Mouse (Mus musculus) lung, embryonic 16.5 days (tissue): ENCODE measurements around the gene Smad9. TPM values are rescaled to one million over a fixed set of nuclear protein-coding genes. Genes with fewer than 3 reads are reported as not detected.
"Not testable (repeated sequence)": the region's sequence is repeated elsewhere in the genome, so short reads cannot be mapped to it uniquely, and the experiment has no call there.

Source experiments
- ATAC-seq: fragments of 200-750 bp; cut with Nextera tagmentation; 2 replicates; pipeline ENCODE4 v1.8.0; 2017; ENCODE audit warnings: low read depth, mild to moderate bottlenecking, moderate library complexity
- H3K27ac ChIP-seq: fragments of 300-500 bp; sonication (generic); 2 replicates; pipeline ENCODE4 v1.5.1; 2014; ENCODE audit warnings: mild to moderate bottlenecking, control low read depth, low read length
- H3K27me3 ChIP-seq: fragments of 300-500 bp; sonication (generic); 2 replicates; pipeline ENCODE4 v1.6.1; 2014; ENCODE audit warnings: low read depth, low read length, mixed read lengths; ENCODE audit not compliant: control insufficient read depth, insufficient read depth
- H3K36me3 ChIP-seq: fragments of 300-500 bp; sonication (generic); 2 replicates; pipeline ENCODE4 v1.6.1; 2014; ENCODE audit warnings: low read length; ENCODE audit not compliant: control insufficient read depth, insufficient read depth
- H3K4me1 ChIP-seq: fragments of 300-500 bp; sonication (generic); replicated peaks from 2 replicates; pipeline ENCODE4 v1.6.1; 2014; ENCODE audit warnings: low read length, mixed read lengths; ENCODE audit not compliant: control insufficient read depth, insufficient read depth
- H3K4me2 ChIP-seq: fragments of 300-500 bp; sonication (generic); 2 replicates; pipeline ENCODE4 v1.6.1; 2014; ENCODE audit warnings: low read depth, low read length, control low read depth
- H3K4me3 ChIP-seq: fragments of 300-500 bp; sonication (generic); 2 replicates; pipeline ENCODE4 v1.5.1; 2014; ENCODE audit warnings: mild to moderate bottlenecking, low read length, control low read depth
- H3K9ac ChIP-seq: fragments of 300-500 bp; sonication (generic); 2 replicates; pipeline ENCODE4 v1.6.1; 2014; ENCODE audit warnings: low read length, control low read depth
- H3K9me3 ChIP-seq: fragments of 300-500 bp; sonication (generic); 2 replicates; pipeline ENCODE4 v1.6.1; 2016; ENCODE audit warnings: low read length; ENCODE audit not compliant: control insufficient read depth
- WGBS: fragments of 180-500 bp; shearing (Covaris S2); extraction: QIAGEN DNeasy Blood & Tissue Kit; methylation state at CpG from one replicate; pipeline ENCODE4 v1.1.7; 2014; 5-methylcytosine and 5-hydroxymethylcytosine counted together
- polyA plus RNA-seq: library from polyadenylated mRNA; unstranded; fragments of >200 nt; fragmentation: Nextera tagmentation; extraction: Ambion mirVana; gene quantifications from 2 replicates; pipeline ENCODE4 v1.2.1, GENCODE M21; 2015

The Smad9 gene
- polyA plus RNA-seq, 1 experiment from 2014 or later, result 1.8 TPM

DNA sequence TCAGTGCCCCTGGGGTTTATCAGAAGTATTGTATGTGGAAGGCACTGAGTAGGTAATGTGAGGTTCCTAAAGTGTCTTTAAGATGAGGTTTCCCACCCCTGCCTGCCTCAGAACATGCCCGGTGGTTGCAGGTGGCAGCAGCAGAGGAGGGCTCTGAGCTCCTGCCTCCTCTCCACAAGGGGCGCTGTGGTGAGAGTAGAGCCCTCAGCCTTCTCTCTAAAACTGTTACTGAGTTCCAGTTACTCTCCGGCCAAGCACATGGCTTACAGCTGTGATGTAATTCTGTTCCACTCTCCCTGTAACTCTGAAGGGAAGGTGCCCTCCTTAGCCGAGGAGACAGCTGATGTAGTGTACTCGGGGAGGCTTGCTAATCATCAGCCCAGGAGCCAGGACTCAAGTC is 9.6 kb upstream of the Smad9 start:
- no peak overlapping the region for H3K4me3 ChIP-seq
- 55% methylated on average over 5 of the region's 5 CpGs for WGBS
- H3K4me1 ChIP-seq, result no peaks in the 10 kb centered on the region
- H3K9me3 ChIP-seq, result no peaks in the 10 kb centered on the region
- H3K4me2 ChIP-seq, result no peak overlapping the region
- H3K9ac ChIP-seq, result no peak overlapping the region
- H3K27me3 ChIP-seq, result no peaks in the 10 kb centered on the region
- ATAC-seq, result peak; percentile 20; the same call in 1 of the 2 replicates
- H3K27ac ChIP-seq, result no peak overlapping the region
- peaks cover 65% of the 10 kb centered on the region for H3K36me3 ChIP-seq

DNA sequence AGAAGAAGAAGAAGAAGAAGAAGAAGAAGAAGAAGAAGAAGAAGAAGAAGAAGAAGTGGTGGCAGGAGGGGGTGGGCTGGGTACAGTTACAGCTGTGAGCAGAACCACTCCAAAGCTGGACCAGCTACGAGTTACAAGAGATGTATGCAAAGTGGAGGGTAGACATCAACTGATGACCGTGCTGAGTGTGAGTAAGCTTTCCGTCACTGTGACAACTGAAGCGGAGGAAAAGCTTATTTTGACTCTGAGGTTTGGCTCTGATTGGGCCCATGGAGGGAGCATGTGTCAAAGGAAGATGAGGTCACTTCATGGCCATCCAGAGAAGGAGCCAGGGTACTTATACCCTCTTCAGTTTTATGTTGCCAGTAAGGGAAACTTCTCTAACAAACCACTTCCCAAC is 2.0 kb upstream of the Smad9 start:
- ATAC-seq, result no peak
- 61% methylated on average over 4 of the region's 4 CpGs for WGBS
- no peaks in the 10 kb centered on the region for H3K9me3 ChIP-seq
- H3K4me3 ChIP-seq, result no peak overlapping the region
- H3K4me2 ChIP-seq, result no peak overlapping the region
- no peak overlapping the region for H3K27ac ChIP-seq
- H3K4me1 ChIP-seq, result peaks cover 20% of the 10 kb centered on the region
- H3K27me3 ChIP-seq, result no peaks in the 10 kb centered on the region; the same call in 1 of the 2 replicates
- no peak overlapping the region for H3K9ac ChIP-seq
- H3K36me3 ChIP-seq, result peaks cover 21% of the 10 kb centered on the region

DNA sequence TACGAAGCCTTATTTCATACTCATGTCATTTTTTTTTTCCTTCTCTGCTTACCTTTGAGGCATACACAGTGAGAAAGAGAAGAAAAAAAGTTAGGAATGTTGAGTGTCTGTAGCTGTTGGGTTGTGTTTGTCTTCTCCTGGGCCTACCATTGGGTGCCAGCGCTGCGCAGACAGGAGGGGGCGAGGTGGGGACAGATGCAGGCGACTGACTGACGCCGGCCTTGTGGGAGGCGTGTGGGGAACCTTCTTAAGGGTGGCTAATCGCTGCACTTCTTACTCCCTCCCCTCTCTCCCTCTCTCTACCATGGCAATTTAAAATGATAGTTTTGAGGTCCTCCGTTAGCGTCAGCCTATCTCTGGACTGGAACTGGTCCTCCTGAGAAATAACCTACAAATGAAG is 676 bp downstream of the Smad9 start:
- Histone ChIP-seq H3K27ac (peak overlapping the region; percentile 88), H3K9ac (peak overlapping the region; percentile 85), H3K9me3 (no peaks in the 10 kb centered on the region), H3K36me3 (peaks cover under 1% of the 10 kb centered on the region), H3K4me3 (peak overlapping the region; percentile 82), H3K4me2 (peak overlapping the region; percentile 98), H3K4me1 (peaks cover 29% of the 10 kb centered on the region), H3K27me3 (no peaks in the 10 kb centered on the region; the same call in 1 of the 2 replicates)
- 0% methylated on average over 11 of the region's 11 CpGs for WGBS
- peak; percentile 76 for ATAC-seq

DNA sequence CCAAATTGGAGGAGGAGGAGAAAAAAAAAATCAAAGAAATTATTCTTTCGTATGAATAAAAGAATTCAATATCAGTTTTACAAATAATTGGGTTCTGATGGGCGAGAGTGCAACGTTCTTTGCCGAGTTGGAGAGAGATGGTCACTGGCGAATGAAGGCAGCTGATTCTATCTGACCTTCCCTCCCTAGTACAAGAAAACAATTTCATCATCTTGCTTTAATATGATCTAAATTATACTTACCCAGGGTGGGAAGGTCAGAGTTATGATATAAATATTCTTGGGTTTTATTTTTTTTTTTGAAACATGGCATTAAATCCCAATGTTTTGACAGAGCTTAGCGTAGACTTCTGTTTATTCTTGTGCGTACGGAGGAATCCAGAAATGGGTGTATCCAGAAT is 2.1 kb downstream of the Smad9 start:
- H3K4me2 ChIP-seq, result peak overlapping the region; percentile 37
- H3K36me3 ChIP-seq, result no peaks in the 10 kb centered on the region
- no peak overlapping the region for H3K9ac ChIP-seq
- ATAC-seq, result no peak
- no peak overlapping the region for H3K27ac ChIP-seq
- no peaks in the 10 kb centered on the region for H3K9me3 ChIP-seq
- H3K4me3 ChIP-seq, result no peak overlapping the region
- WGBS, result 52% methylated on average over 8 of the region's 8 CpGs
- no peaks in the 10 kb centered on the region; the same call in 1 of the 2 replicates for H3K27me3 ChIP-seq
- peaks cover 29% of the 10 kb centered on the region for H3K4me1 ChIP-seq

DNA sequence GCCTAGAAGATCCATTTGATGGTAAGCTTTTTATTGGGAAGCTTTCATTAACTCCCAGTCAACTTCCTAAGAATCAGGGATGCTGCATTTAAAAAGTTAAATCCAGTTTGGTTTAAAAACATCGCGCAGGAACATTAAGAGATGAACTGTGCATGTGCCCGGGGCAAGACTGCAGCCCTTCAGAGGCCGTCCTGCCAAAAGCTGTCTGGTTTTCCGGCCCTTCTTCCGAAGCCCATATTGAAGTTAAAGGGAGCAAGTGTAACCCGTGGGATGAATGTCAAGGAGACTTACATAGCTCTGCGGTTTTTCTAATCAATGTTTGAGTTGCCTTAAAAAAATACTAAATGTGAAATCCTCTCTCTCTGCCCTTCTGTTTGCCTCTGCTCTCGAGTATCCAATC is 3.8 kb downstream of the Smad9 start:
- H3K27ac ChIP-seq, result no peak overlapping the region
- ATAC-seq, result no peak
- H3K4me3 ChIP-seq, result no peak overlapping the region
- no peaks in the 10 kb centered on the region for H3K36me3 ChIP-seq
- no peak overlapping the region for H3K9ac ChIP-seq
- 60% methylated on average over 9 of the region's 9 CpGs for WGBS
- H3K9me3 ChIP-seq, result no peaks in the 10 kb centered on the region
- H3K27me3 ChIP-seq, result no peaks in the 10 kb centered on the region; the same call in 1 of the 2 replicates
- no peak overlapping the region for H3K4me2 ChIP-seq
- H3K4me1 ChIP-seq, result peaks cover 32% of the 10 kb centered on the region

DNA sequence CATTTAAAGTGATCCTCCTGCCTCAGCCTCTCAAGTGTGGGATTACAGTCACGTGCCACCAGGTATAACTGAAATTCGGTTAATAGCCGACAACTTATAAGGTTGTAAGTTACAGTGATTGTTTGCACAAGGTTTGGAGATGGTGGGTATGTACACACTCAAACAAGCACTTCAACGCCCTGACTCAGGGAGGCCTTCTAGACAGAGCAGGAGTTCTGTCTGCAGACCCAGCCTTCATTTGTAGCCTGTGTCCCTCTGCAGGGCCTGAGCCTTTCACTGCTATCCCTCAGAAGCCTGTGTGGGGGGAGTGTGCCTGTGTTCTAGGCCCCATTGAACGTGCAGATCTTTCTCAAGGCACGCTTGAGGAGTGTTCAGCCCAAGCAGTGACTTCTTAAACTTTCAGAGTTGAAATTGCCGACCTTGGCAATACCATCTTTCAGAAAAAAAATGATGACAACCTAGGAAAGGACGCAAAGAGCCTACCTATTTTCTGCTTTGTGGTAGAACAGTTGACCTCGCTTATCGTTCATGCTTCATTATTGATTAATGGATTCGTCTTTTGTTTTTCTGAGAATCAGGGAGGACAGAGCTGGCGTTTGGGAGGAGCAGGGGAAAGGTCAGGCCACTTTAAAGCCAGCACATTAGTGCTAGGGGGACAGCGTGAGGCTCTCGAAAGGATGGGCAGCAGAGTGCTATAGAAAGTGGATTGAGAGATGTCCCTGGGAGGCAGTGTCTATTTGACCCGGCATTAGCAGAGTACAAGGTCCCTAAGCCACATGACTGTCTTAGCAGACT is 5.1 kb downstream of the Smad9 start:
- Histone ChIP-seq H3K27me3 (no peaks in the 10 kb centered on the region), H3K4me3 (no peak overlapping the region), H3K4me1 (peaks cover 26% of the 10 kb centered on the region), H3K27ac (peak overlapping the region; percentile 6; the same call in 1 of the 2 replicates), H3K4me2 (no peak overlapping the region), H3K9ac (no peak overlapping the region), H3K36me3 (no peaks in the 10 kb centered on the region), H3K9me3 (no peaks in the 10 kb centered on the region)
- WGBS, result 36% methylated on average over 15 of the region's 15 CpGs
- ATAC-seq, result peak; percentile 36; the same call in 1 of the 2 replicates

DNA sequence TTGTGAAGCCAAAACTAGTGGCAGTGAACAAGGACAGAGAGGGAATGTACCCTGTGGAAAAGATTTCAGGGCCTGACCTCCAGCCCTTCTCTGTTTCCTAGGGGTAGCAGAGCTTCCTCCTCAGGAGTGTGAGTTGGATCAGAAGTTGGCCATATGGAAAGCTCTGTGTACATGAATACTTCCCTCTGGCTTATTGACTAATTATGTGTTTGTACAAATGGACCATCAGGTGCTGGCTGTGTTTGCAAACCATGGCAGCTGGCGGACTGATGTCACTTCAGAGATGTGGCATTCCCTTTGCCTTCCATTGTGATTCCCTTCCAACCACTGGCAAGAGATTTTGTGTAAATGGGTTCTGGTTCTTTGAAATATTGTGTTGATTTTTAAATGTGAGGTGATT is 5.9 kb downstream of the Smad9 start:
- no peak overlapping the region for H3K27ac ChIP-seq
- 70% methylated on average over 1 of the region's 1 CpGs for WGBS
- H3K9me3 ChIP-seq, result no peaks in the 10 kb centered on the region
- no peak overlapping the region for H3K9ac ChIP-seq
- ATAC-seq, result peak; percentile 65
- H3K27me3 ChIP-seq, result no peaks in the 10 kb centered on the region
- peaks cover 24% of the 10 kb centered on the region for H3K4me1 ChIP-seq
- no peak overlapping the region for H3K4me2 ChIP-seq
- H3K36me3 ChIP-seq, result no peaks in the 10 kb centered on the region
- no peak overlapping the region for H3K4me3 ChIP-seq

DNA sequence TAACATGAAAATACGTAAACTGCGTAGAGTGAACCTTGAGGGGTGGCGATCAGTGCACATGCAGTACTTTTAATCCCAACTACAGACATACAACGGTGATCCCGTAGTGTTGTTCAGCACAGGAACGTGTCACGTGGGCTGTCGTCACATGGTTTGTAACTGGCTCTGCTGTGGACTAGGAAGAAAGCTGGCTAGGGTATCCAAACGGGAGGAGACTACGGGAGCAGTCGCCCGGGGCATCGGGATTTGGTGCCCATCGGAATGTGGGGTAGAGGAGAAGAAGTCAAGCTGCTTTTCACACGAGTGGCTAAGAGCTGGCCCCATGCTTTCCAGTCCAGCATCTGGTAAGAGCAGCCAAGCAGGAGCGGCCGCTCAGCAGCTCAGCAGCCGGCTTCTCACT is 9.0 kb downstream of the Smad9 start:
- Histone ChIP-seq H3K27ac (no peak overlapping the region), H3K4me3 (peak overlapping the region; percentile 27), H3K9me3 (no peaks in the 10 kb centered on the region), H3K9ac (no peak overlapping the region), H3K27me3 (no peaks in the 10 kb centered on the region), H3K4me1 (peaks cover 12% of the 10 kb centered on the region), H3K4me2 (peak overlapping the region; percentile 42), H3K36me3 (no peaks in the 10 kb centered on the region)
- no peak for ATAC-seq
- WGBS, result 51% methylated on average over 18 of the region's 18 CpGs

DNA sequence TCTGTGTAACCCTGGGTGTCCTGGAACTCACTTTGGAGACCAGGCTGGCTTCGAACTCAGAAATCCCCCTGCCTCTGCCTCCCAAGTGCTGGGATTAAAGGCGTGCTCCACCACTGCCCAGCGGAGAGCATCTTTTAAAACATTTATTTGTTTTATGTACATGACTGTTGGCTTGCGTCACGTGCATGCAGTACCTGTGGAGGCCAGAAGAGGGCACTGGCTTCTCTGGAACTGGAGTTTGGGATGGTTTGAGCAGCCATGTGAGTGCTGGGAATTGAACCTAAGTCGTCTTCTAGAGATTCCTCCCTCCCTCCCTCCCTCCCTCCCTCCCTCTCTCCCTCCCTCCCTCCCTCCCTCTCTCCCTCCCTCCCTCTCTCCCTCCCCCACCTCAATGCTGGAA is 10.1 kb downstream of the Smad9 start:
- not testable (repeated sequence) for H3K27me3 ChIP-seq, H3K4me3 ChIP-seq, H3K9me3 ChIP-seq, H3K27ac ChIP-seq, H3K4me2 ChIP-seq, H3K9ac ChIP-seq, H3K36me3 ChIP-seq, ATAC-seq
- 87% methylated on average over 6 of the region's 6 CpGs for WGBS
- H3K4me1 ChIP-seq, result peaks cover 10% of the 10 kb centered on the region
